Comparison of ENCODE assay signal across 10 mouse cellular contexts in genomic region chr11:88241468-88242301, GRCm38 (mm10). TPM values are rescaled to one million over a fixed set of nuclear protein-coding genes. Genes with fewer than 3 reads are reported as not detected.
DNase-seq lines count a peak whose midpoint lies in the region; ATAC-seq and TF ChIP-seq lines count a peak whose summit lies in the region.
"Had no signal": no experiment of that assay in that cellular context is flagged by ENCODE, and none has a peak within 500 bp of the region (broad histone marks: within the 10 kb centered on the region; RNA-seq: fewer than 3 reads in every experiment).

No protein-coding gene starts in this region.

- H3K27ac ChIP-seq in embryonic facial prominence, embryonic 11.5 days (replicated peaks; ENCODE audit: low read depth, low read length), result peak overlapping the region; percentile 10
- peak overlapping the region; percentile 62; the same call in 1 of the 2 replicates for H3K27ac ChIP-seq in liver, postnatal 0 days (ENCODE audit: low read depth)

- TF ChIP-seq EP300 in liver, postnatal 0 days (IDR thresholded peaks at IDR 0.05; ENCODE audit: low read depth), result no peak

- WGBS in embryonic facial prominence, embryonic 11.5 days, result 34% methylated on average over 12 of the region's 12 CpGs
- 54% methylated on average over 12 of the region's 12 CpGs for WGBS in liver, postnatal 0 days (ENCODE audit: insufficient replicate concordance)

- H3K4me2 ChIP-seq in embryonic facial prominence, embryonic 11.5 days (ENCODE audit: low read depth, low read length), result no peak overlapping the region
- H3K4me2 ChIP-seq in liver, postnatal 0 days (ENCODE audit: low read depth, low read length), result no peak overlapping the region

- intact Hi-C loops in left cerebral cortex, postnatal 36 days (cut with DNase I), result no loop called here

- no peak; the same call in 1 of the 2 replicates for ATAC-seq in embryonic facial prominence, embryonic 11.5 days (replicated peaks; ENCODE audit: insufficient number of reproducible peaks, low FRiP score, low TSS enrichment, low read depth)
- ATAC-seq in liver, postnatal 0 days, result peak; percentile 97
- ATAC-seq: Patski had no signal

- H3K27me3 ChIP-seq in embryonic facial prominence, embryonic 11.5 days (ENCODE audit: control insufficient read depth, insufficient read depth, low read length), result no peaks in the 10 kb centered on the region
- H3K27me3 ChIP-seq in liver, postnatal 0 days (ENCODE audit: insufficient read depth, low read length), result no peaks in the 10 kb centered on the region
- H3K27me3 ChIP-seq: Patski had no signal

- peak; percentile 54 for DNase-seq in NIH3T3 (ENCODE audit: low read depth)
- peak; percentile 27 for DNase-seq in embryonic facial prominence, embryonic 11.5 days (ENCODE audit: low spot score)
- peak; percentile 12 for DNase-seq in kidney, adult 18-20 months
- peak; percentile 29 for DNase-seq in liver, postnatal 0 days
- no peak for DNase-seq in urinary bladder, postnatal 10 days (ENCODE audit: low spot score)
- no peak for DNase-seq in left cerebral cortex, postnatal 36 days (ENCODE audit: low spot score in 2 of 2)
- DNase-seq in left cerebral cortex, adult 9 months (ENCODE audit: low spot score in 2 of 2), result no peak
- no peak for DNase-seq in right cerebral cortex, adult 2 months (ENCODE audit: low spot score in 2 of 2)

- H3K4me1 ChIP-seq in embryonic facial prominence, embryonic 11.5 days (ENCODE audit: control insufficient read depth, insufficient read depth, low read length), result no peaks in the 10 kb centered on the region; the same call in 1 of the 2 replicates
- peaks cover 4% of the 10 kb centered on the region; the same call in 1 of the 2 replicates for H3K4me1 ChIP-seq in liver, postnatal 0 days (ENCODE audit: insufficient read depth)

- H3K4me3 ChIP-seq in embryonic facial prominence, embryonic 11.5 days (ENCODE audit: low read depth, low read length), result no peak overlapping the region
- H3K4me3 ChIP-seq in liver, postnatal 0 days (ENCODE audit: low read depth, low read length), result no peak overlapping the region

- no peaks in the 10 kb centered on the region for H3K36me3 ChIP-seq in embryonic facial prominence, embryonic 11.5 days (replicated peaks; ENCODE audit: control insufficient read depth, insufficient read depth, low read depth, low read length)
- H3K36me3 ChIP-seq in liver, postnatal 0 days (replicated peaks; ENCODE audit: insufficient read depth, low read length), result no peaks in the 10 kb centered on the region

- H3K9ac ChIP-seq in embryonic facial prominence, embryonic 11.5 days (replicated peaks; ENCODE audit: low read length), result no peak overlapping the region
- H3K9ac ChIP-seq in liver, postnatal 0 days (replicated peaks), result no peak overlapping the region

- no peaks in the 10 kb centered on the region for H3K9me3 ChIP-seq in embryonic facial prominence, embryonic 11.5 days (replicated peaks; ENCODE audit: control insufficient read depth, low read length)
- H3K9me3 ChIP-seq in liver, postnatal 0 days (ENCODE audit: low read length), result no peaks in the 10 kb centered on the region

- TF ChIP-seq CTCF in liver, postnatal 0 days (IDR thresholded peaks at IDR 0.05; ENCODE audit: low read depth), result no peak

RNA-seq across cellular contexts. Expression of gene Mrps23, which starts 37.5 kb away (rescaled TPM):
- 70.6 and 83.8 TPM in 2 replicates for polyA plus RNA-seq in embryonic facial prominence, embryonic 11.5 days (2014; fragmentation: Nextera tagmentation; extraction: Ambion mirVana)
- polyA plus RNA-seq in liver, postnatal 0 days (2015; fragmentation: Nextera tagmentation; extraction: Ambion mirVana), result 28.7 and 29.3 TPM in 2 replicates
- 10 to 100 TPM; 59.5 to 71.0 TPM for total RNA-seq in left cerebral cortex, postnatal 36 days (2021)

RNA-seq across cellular contexts. Expression of gene Ccdc182, which starts 52.2 kb away (rescaled TPM):
- 1.7 and 2.6 TPM in 2 replicates for polyA plus RNA-seq in embryonic facial prominence, embryonic 11.5 days (2014; fragmentation: Nextera tagmentation; extraction: Ambion mirVana)
- polyA plus RNA-seq in liver, postnatal 0 days (2015; fragmentation: Nextera tagmentation; extraction: Ambion mirVana), result not detected in 2 replicates
- total RNA-seq in left cerebral cortex, postnatal 36 days (2021), result not detected
- polyA plus RNA-seq: large intestine, adult 2 months; Patski had no signal

Comparison
In these comparisons a context has a peak if more than half of its experiments do, and no peak if none do; other contexts are left out.
1. DNase-seq: peak in NIH3T3 (single experiment), embryonic facial prominence, embryonic 11.5 days (single experiment), kidney, adult 18-20 months (single experiment) and liver, postnatal 0 days (single experiment); none in urinary bladder, postnatal 10 days (single experiment), left cerebral cortex, postnatal 36 days (0 of 2), left cerebral cortex, adult 9 months (0 of 2) and right cerebral cortex, adult 2 months (0 of 2).